16 mouse cellular contexts compared by ENCODE assay signal in genomic region chr16:85000304-85000703, GRCm38 (mm10).
A peak's percentile ranks its signal among the peaks of the same experiment; 100 is the strongest.
DNase-seq lines count a peak whose midpoint lies in the region; ATAC-seq and TF ChIP-seq lines count a peak whose summit lies in the region.
"Had no signal": no experiment of that assay in that cellular context is flagged by ENCODE, and none has a peak within 500 bp of the region (broad histone marks: within the 10 kb centered on the region; RNA-seq: fewer than 3 reads in every experiment).

No protein-coding gene starts in this region.

- no peak for TF ChIP-seq CTCF in kidney, adult 2 months (conservative IDR thresholded peaks at IDR 0.05; ENCODE audit: insufficient read depth, insufficient read length, low read depth, low read length)

- H3K27me3 ChIP-seq in kidney, embryonic 14.5 days (ENCODE audit: control insufficient read depth, insufficient read depth, low read length), result no peaks in the 10 kb centered on the region
- H3K27me3 ChIP-seq in kidney, adult 2 months (replicated peaks; ENCODE audit: control insufficient read depth, insufficient read depth, low read length), result no peaks in the 10 kb centered on the region
- H3K27me3 ChIP-seq in splenic B cell, adult 2 months (ENCODE audit: control insufficient read depth, insufficient read depth, low read length, poor library complexity, severe bottlenecking), result no peaks in the 10 kb centered on the region
- H3K27me3 ChIP-seq: hindbrain, embryonic 13.5 days; intestine, embryonic 15.5 days; neural tube, embryonic 15.5 days had no signal

- WGBS in kidney, embryonic 14.5 days, result 49% methylated on average over 7 of the region's 7 CpGs
- WGBS in kidney, adult 2 months, result 64% methylated on average over 7 of the region's 7 CpGs

- H3K9ac ChIP-seq in kidney, embryonic 14.5 days (ENCODE audit: low read depth, low read length), result no peak overlapping the region
- H3K9ac ChIP-seq: forebrain, postnatal 0 days; hindbrain, embryonic 13.5 days; intestine, embryonic 15.5 days; lung, embryonic 14.5 days; neural tube, embryonic 15.5 days had no signal

- H3K4me1 ChIP-seq in kidney, embryonic 14.5 days (ENCODE audit: control insufficient read depth, insufficient read depth, low read length), result no peaks in the 10 kb centered on the region
- no peaks in the 10 kb centered on the region; the same call in 1 of the 2 replicates for H3K4me1 ChIP-seq in kidney, adult 2 months (ENCODE audit: control insufficient read depth, insufficient read depth, low read length)
- H3K4me1 ChIP-seq: hindbrain, embryonic 13.5 days; intestine, embryonic 15.5 days; neural tube, embryonic 15.5 days had no signal

- no peak overlapping the region for H3K4me3 ChIP-seq in kidney, embryonic 14.5 days (ENCODE audit: low read length)
- H3K4me3 ChIP-seq in kidney, adult 2 months (ENCODE audit: insufficient read depth, low read depth, low read length), result no peak overlapping the region
- H3K4me3 ChIP-seq: hindbrain, embryonic 13.5 days; intestine, embryonic 15.5 days; neural tube, embryonic 15.5 days had no signal

- no peak for DNase-seq in kidney, adult 2 months
- DNase-seq in lung, postnatal 36 days, result peak; percentile 34
- DNase-seq in lung, postnatal 4 days, result no peak
- DNase-seq in gastrocnemius, postnatal 25 days, result peak; percentile 30
- DNase-seq in splenic B cell, adult 2 months (ENCODE audit: low read depth, low spot score), result peak; percentile 28
- DNase-seq: adrenal gland, postnatal 10 days; cerebellum, adult 9-11 months; forebrain, postnatal 0 days; lung, embryonic 14.5 days; retina, postnatal 1 day; thymus, postnatal 36 days had no signal

- no peak overlapping the region for H3K27ac ChIP-seq in kidney, embryonic 14.5 days (ENCODE audit: low read depth, low read length)
- no peak overlapping the region for H3K27ac ChIP-seq in kidney, adult 2 months (ENCODE audit: insufficient read depth, low read depth, low read length)
- H3K27ac ChIP-seq: hindbrain, embryonic 13.5 days; intestine, embryonic 15.5 days; neural tube, embryonic 15.5 days had no signal

- ATAC-seq in kidney, embryonic 14.5 days (ENCODE audit: low FRiP score, low TSS enrichment), result peak; percentile 73
- no peak for ATAC-seq in activated CD4-positive, CD25-positive, alpha-beta regulatory T cell, adult 4 months
- ATAC-seq: forebrain, postnatal 0 days; intestine, embryonic 15.5 days had no signal

- no peak for TF ChIP-seq POLR2A in kidney, adult 2 months (IDR thresholded peaks at IDR 0.05; ENCODE audit: low read depth, low read length)

- H3K36me3 ChIP-seq in kidney, embryonic 14.5 days (ENCODE audit: control insufficient read depth, insufficient read depth, low read length), result peaks cover 27% of the 10 kb centered on the region
- peaks cover 6% of the 10 kb centered on the region; the same call in 1 of the 2 replicates for H3K36me3 ChIP-seq in kidney, adult 2 months (ENCODE audit: control insufficient read depth, insufficient read depth, low read length)
- no peaks in the 10 kb centered on the region for H3K36me3 ChIP-seq in splenic B cell, adult 2 months (ENCODE audit: control insufficient read depth, insufficient read depth, low read length, poor library complexity, severe bottlenecking)

- H3K9me3 ChIP-seq in kidney, embryonic 14.5 days (ENCODE audit: control insufficient read depth, low read length), result no peaks in the 10 kb centered on the region
- H3K9me3 ChIP-seq: hindbrain, embryonic 13.5 days; intestine, embryonic 15.5 days; neural tube, embryonic 15.5 days had no signal

- H3K4me2 ChIP-seq in kidney, embryonic 14.5 days (replicated peaks; ENCODE audit: low read depth, low read length), result no peak overlapping the region
- H3K4me2 ChIP-seq: hindbrain, embryonic 13.5 days; intestine, embryonic 15.5 days; lung, embryonic 14.5 days; neural tube, embryonic 15.5 days had no signal

Comparison
In these comparisons a context has a peak if more than half of its experiments do, and no peak if none do; other contexts are left out.
1. DNase-seq: peak in lung, postnatal 36 days (single experiment), gastrocnemius, postnatal 25 days (single experiment) and splenic B cell, adult 2 months (single experiment); none in kidney, adult 2 months (single experiment) and lung, postnatal 4 days (0 of 2).